Mouse (Mus musculus) CH12.LX (cell line): Measurements from ENCODE around the gene Gm5741.

Source experiments
- CHD2 ChIP-seq: IDR thresholded peaks from 2 replicates; pipeline ENCODE4 v1.6.1; 2011; ENCODE audit warnings: low read length, improper control_type of control experiment
- CTCF ChIP-seq, 2 experiments: IDR thresholded peaks in 1 of 2; conservative IDR thresholded peaks in 1 of 2; 2 replicates each; pipeline ENCODE4 v1.5.1; 2011 to 2012; ENCODE audit warnings: low read depth in 2 of 2, low read length in 2 of 2, improper control_type of control experiment in 1 of 2, inconsistent platforms in 1 of 2, mild to moderate bottlenecking in 1 of 2, moderate library complexity in 1 of 2
- EP300 ChIP-seq: IDR thresholded peaks from 2 replicates; pipeline ENCODE4 v1.6.1; 2011; ENCODE audit warnings: low read length, improper control_type of control experiment
- HCFC1 ChIP-seq: IDR thresholded peaks from 2 replicates; pipeline ENCODE4 v1.6.1; 2012; ENCODE audit warnings: low read depth, mild to moderate bottlenecking, inconsistent platforms, low read length, improper control_type of control experiment
- JUND ChIP-seq: conservative IDR thresholded peaks from 2 replicates; pipeline ENCODE4 v1.6.1; 2011; ENCODE audit warnings: low read depth, low read length, improper control_type of control experiment
- MAX ChIP-seq: IDR thresholded peaks from 2 replicates; pipeline ENCODE4 v1.6.1; 2011; ENCODE audit warnings: low read length, improper control_type of control experiment
- MYC ChIP-seq: IDR thresholded peaks from 2 replicates; pipeline ENCODE4 v1.6.1; 2011; ENCODE audit warnings: low read depth, mild to moderate bottlenecking, improper control_type of control experiment, low read length
- NELFE ChIP-seq: IDR thresholded peaks from 2 replicates; pipeline ENCODE4 v1.6.1; 2011; ENCODE audit warnings: low read depth, low read length, improper control_type of control experiment
- POLR2A ChIP-seq: IDR thresholded peaks from 2 replicates; pipeline ENCODE4 v1.6.1; 2011; ENCODE audit warnings: low read depth, mild to moderate bottlenecking, improper control_type of control experiment, low read length
- RAD21 ChIP-seq: IDR thresholded peaks from 2 replicates; pipeline ENCODE4 v1.6.1; 2011; ENCODE audit warnings: low read depth, mild to moderate bottlenecking, low read length, improper control_type of control experiment, moderate library complexity
- RCOR1 ChIP-seq: conservative IDR thresholded peaks from 2 replicates; pipeline ENCODE4 v1.6.1; 2012; ENCODE audit warnings: low read depth, mild to moderate bottlenecking, inconsistent platforms, low read length, improper control_type of control experiment
- TBP ChIP-seq: conservative IDR thresholded peaks from 2 replicates; pipeline ENCODE4 v1.6.1; 2011; ENCODE audit warnings: low read depth, low read length, improper control_type of control experiment
- TCF12 ChIP-seq: IDR thresholded peaks from 2 replicates; pipeline ENCODE4 v1.6.1; 2014; ENCODE audit warnings: low read depth, mild to moderate bottlenecking, inconsistent platforms, low read length, improper control_type of control experiment
- ZMIZ1 ChIP-seq: IDR thresholded peaks from 2 replicates; pipeline ENCODE4 v1.6.1; 2012; ENCODE audit warnings: low read depth, mild to moderate bottlenecking, inconsistent platforms, low read length, improper control_type of control experiment

DNA sequence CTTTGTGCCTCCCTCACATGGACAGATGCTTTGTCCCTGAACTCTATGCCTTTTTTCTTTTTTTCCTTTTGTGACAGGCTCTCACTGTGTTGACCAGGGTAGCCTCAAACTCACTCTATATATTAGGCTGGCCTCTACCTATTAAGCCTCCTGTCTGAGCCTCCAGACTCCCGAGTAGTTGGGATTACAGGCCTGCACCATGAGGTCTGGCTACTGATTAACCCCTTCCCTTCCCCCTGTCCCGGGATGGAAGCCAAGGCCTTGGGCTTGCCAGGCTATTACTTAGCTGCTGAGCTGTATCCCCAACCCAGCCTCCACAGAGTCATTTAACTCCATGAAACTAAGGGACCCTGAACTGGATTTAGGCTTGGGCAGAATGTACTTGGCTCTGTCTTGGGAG is 2.6 kb downstream of the Gm5741 start:
- TF ChIP-seq NELFE (no peak), TCF12 (no peak), CTCF (conservative IDR thresholded peaks at IDR 0.05 in 1 of 2, IDR thresholded peaks at IDR 0.05 in 1 of 2; ENCODE audit: low read depth in 2 of 2, low read length in 2 of 2) (no peak), MAX (no peak), POLR2A (no peak), TBP (no peak), ZMIZ1 (no peak), MYC (no peak), JUND (no peak), RCOR1 (no peak), EP300 (no peak), CHD2 (no peak), HCFC1 (no peak), RAD21 (no peak)
